Mouse (Mus musculus) kidney, adult 11 months (tissue): ENCODE results near the gene Lpcat1.

Source experiments
- DNase-seq: peaks from one replicate; pipeline ENCODE4 v3.0.0; 2022

The Lpcat1 gene

GRCm38 (mm10) chr13:73467034-73467420 is at the start of gene Lpcat1:
Gene Lpcat1, plus strand, starts transcription at chr13:73467197.
- DNase-seq = peak; percentile 77

GRCm38 (mm10) chr13:73417478-73418220 is 49.3 kb upstream of the Lpcat1 start:
- no peak for DNase-seq

GRCm38 (mm10) chr13:73418297-73418696 is 48.7 kb upstream of the Lpcat1 start:
- DNase-seq = no peak

DNA sequence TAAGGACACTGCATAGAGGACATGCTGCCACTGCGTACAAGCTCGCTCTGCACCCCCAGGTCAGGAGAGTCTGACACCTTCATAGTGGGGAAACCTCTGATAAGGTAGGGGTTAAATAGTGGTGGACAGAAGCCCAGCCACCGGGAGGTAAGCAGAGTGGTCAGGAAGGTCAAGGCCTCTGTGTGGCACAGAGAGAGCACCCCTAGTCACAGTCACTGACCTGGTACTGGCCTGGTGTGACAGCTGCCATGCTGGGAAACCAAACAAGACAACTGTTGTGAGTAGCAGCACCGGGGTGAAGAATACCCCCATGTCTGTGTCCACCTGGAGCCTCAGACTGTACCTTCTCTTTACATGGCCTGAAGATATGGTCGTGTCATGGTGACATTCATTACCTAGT is 47.8 kb upstream of the Lpcat1 start:
- DNase-seq = no peak

DNA sequence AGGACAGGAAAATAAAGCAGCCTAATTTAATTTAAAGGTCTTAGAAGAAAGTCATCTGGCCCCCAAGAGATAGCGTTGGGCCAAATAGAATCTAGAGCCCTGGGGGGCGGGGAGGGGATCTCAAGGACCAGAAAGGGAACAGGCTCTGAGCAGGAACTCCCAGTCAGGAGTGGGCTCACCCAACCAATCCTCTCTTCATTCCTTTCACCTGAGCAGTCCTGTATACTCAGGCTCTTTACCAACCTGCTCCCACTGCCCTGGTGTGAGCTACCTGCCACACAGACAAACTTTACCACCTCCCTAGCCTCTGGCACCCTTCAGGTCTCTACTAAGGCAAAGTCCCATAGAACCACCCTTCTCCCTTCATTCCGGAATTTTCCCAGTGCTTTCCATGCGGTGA is 44.0 kb upstream of the Lpcat1 start:
- DNase-seq = no peak

GRCm38 (mm10) chr13:73425035-73425434 is 42.0 kb upstream of the Lpcat1 start:
- DNase-seq = no peak

- peak; percentile 23 for DNase-seq
Observed at GRCm38 (mm10) chr13:73425839-73426490, 41.0 kb upstream of the Lpcat1 start.

DNA sequence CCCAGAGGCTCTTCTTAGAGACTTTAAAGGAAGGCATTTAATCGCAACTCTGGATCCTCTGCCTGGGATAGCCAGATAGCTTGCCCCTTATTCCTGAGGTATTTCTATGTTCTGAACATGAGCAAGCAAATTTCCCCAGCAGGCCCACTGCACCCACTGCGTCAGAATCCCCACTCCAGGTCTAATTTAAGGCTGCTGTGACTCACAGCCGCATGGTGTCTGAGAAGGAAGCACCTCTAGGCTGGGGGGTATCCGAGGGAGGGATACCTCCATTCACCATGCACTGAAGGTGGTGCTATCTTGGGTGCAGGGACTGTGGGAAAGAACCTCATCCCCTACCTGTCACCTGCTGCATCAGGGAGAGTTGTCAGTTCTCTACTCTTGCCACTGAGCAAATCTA is 40.4 kb upstream of the Lpcat1 start:
- DNase-seq = no peak

DNA sequence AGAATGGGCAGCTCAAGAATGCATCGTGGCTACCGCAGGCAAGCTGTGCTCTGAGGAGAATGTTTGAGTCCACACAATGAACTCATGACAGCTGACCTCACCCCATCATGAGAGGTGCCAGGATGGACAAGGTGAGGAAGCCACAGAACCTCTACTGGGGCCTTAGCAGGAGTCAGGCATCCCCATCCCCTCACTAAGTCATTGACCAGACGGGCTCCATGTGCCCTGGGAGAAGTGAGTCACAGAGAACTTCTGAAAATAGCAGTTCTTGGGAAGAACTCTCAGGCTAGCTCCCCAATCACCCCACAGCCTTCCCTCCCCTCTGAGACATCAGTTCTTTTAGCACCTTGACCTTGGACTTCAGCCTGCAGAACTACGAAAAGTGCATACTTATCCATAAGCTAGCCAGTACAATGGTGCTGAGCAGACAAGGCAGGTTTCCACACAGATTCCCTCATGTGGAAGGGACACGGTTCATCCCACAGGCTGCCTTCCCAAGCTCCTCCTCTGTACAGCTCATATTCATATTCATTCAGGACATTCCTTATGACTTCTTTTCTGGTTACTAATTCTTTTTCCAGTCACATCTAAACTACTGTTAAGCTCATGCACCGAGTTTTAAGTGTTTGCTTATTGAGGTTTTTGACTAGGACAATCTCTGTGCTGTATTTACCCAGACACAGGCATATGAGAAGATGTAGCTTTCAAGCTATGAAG is 37.2 kb upstream of the Lpcat1 start:
- no peak for DNase-seq

DNA sequence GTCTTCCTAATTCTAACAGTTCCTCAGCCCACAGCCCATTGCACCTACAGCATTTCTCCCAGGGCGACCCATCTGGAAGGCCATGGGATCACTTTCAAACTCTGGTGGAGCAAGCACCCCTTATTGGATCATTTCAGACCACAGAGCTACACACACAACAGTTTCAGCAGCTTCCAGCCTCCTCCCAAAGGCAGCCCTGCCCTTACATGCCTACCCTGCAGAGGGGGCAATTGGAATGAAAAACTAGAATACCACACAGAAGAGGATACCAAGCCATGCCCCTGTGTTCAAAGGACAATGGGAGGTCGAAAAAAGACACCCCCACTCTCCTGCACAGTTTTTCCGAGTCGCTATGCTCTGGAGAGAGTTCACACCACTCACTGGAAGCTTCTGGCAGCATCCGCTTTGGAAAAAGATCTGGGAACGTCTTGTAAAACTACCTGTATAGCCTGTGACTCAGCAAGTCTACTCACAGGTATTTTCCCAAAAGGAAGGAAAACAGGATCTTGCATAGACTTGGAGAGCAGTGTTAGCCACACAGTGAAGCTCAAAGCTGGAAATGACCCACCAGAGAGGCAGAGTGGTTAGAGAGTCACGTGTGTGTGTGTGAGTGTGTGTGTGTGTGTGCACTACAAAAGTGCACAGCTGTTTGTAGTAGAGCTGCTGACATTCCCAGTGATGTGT is 34.4 kb upstream of the Lpcat1 start:
- DNase-seq = no peak

DNA sequence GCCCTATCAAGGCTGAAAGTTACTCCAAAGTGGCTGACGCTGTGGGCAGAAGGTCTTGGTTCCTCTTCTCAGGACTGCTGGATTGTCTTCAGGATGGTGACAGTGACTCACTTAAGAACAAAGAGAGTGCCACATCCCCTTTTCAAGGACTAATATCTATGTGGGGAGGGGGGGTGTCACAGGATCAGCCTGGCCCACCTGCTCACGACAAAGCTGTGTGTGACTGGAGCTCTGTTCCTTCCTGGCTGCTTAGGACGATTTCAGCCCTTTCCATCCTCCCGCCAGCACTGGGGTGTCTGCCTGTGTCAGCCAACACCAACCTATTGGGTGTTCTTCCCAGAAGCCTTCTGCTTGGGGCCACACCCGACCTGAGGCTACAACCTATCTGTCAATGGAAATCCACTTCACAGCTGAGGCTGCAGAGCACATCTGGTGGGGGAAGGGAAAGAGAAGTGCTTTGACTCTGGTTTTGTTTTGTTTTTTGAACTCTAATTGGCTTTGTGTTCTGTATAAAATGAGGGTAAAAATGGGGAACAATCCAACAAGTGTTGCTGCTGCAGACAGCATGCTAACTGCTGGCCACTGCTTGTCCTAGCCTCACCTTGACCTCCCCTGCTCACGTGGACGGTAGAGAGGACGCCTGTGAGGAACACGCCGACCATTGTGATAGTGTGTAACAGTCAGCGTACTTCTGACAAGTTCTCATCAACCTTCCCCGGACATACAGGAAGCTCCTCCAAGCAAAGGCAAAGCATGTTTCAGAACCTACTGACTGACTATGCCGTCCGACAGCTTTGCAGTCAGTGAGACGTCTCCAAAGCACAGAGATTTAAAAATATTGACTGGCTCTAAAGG is 33.1 kb upstream of the Lpcat1 start:
- DNase-seq = no peak

- DNase-seq = no peak
Observed at GRCm38 (mm10) chr13:73434687-73435086, 32.3 kb upstream of the Lpcat1 start.

GRCm38 (mm10) chr13:73435662-73436061 is 31.3 kb upstream of the Lpcat1 start:
- no peak for DNase-seq

- DNase-seq = no peak
Observed at GRCm38 (mm10) chr13:73439057-73439456, 27.9 kb upstream of the Lpcat1 start.

DNA sequence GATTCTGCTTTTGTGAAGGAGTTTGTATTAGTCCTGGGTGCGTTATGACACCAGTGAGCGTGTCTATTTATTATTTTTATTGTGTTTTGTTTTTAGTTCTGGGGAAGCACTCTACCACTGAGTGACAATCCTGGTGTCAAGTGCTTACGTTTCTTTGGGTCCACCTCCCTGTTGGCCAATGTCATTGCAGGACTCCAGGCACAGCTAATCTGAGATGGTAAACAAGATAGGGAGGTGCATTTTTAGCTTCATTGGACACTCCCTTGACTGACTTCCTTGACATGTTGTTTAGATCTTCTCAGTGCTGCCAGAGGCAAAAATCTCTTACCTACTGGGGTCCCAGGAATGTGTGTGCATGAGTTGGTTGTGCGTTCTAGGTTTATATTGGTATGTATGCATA is 26.0 kb upstream of the Lpcat1 start:
- DNase-seq = peak; percentile 27

DNA sequence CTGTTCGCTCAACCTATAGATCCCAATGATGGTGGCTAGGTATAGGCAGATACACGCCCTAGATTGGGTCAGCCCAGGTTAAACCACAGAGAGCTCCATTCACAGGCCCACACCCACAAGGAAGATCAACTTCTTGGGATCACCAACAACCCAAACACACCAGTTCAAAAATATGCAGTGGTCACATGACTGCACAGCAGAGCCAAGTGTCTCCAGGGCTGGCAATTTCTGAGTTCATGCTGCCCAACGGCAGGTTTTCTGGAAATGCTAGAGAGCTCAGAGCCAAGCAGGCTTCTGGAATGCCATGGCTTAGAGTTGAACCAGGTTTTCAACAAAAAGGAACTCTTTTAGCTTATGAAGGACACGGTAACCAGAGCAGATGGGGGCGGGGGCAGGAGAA is 25.3 kb upstream of the Lpcat1 start:
- no peak for DNase-seq

GRCm38 (mm10) chr13:73442431-73442830 is 24.6 kb upstream of the Lpcat1 start:
- DNase-seq = peak; percentile 40

GRCm38 (mm10) chr13:73443093-73443821 is 23.7 kb upstream of the Lpcat1 start:
- no peak for DNase-seq

DNA sequence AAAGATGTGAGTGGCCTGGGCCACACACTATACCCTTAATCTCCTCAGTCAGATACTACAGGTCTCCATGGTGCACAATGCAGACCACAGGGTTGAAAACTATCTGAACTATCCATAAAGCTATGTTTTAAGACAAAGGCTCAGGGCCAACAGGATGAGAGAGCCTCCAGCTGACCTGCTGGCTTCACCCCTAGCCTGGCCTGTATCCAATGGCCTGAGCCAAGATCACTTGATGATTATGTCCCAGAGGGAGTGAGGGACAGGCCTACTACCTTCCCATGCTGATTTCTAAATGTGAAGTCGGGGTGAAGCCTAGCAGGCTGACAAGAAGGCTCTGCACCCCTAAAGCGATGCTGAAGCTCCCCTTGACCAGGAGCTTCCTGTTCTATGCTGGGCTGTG is 21.9 kb upstream of the Lpcat1 start:
- peak; percentile 41 for DNase-seq

GRCm38 (mm10) chr13:73446076-73446475 is 20.9 kb upstream of the Lpcat1 start:
- DNase-seq = no peak

DNA sequence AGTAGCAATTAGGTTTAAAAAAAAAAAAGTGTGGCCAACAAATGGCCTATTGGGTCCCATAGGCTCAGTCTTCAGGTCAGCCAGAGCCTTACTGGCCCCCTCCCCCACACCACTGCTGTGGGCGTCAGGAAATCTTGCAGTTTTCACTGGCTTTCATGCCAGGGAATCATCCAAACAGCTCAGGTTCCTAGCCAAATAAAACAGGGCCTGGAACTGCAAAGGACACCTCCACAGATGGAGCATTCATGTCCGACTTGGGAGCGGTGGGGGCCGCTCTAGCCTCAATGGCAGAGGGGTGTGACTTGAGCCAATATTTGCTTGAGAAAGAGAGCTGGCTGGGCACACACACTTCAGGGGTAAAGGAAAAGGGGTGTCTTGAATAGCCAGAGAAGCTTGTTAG is 20.5 kb upstream of the Lpcat1 start:
- DNase-seq = no peak

- DNase-seq = no peak
Observed at GRCm38 (mm10) chr13:73446943-73447342, 20.1 kb upstream of the Lpcat1 start.
